7 mouse cellular contexts compared by ENCODE assay signal in genomic region chr3:28170911-28171618, GRCm38 (mm10).
DNase-seq lines count a peak whose midpoint lies in the region; ATAC-seq and TF ChIP-seq lines count a peak whose summit lies in the region.

No protein-coding gene starts in this region.

- H3K4me1 ChIP-seq in E14TG2a.4 (replicated peaks; ENCODE audit: low read depth, low read length): peaks cover 20% of the 10 kb centered on the region
- H3K4me1 ChIP-seq in hindbrain, embryonic 12.5 days: peaks cover 16% of the 10 kb centered on the region
- peaks cover 4% of the 10 kb centered on the region; the same call in 1 of the 2 replicates for H3K4me1 ChIP-seq in liver, embryonic 11.5 days (replicated peaks; ENCODE audit: control insufficient read depth, insufficient read depth, low read length)

- 42% methylated on average over 17 of the region's 17 CpGs for WGBS in hindbrain, embryonic 12.5 days
- 44% methylated on average over 17 of the region's 17 CpGs for WGBS in liver, embryonic 11.5 days

- no peak overlapping the region for H3K27ac ChIP-seq in hindbrain, embryonic 12.5 days
- no peak overlapping the region for H3K27ac ChIP-seq in liver, embryonic 11.5 days (ENCODE audit: low read depth, low read length)

- DNase-seq in R1 (ENCODE audit: low read depth, low spot score): peak; percentile 22
- DNase-seq in embryo, embryonic 10.5 days (ENCODE audit: low spot score): peak; percentile 51
- DNase-seq in liver, embryonic 11.5 days (ENCODE audit: low spot score): peak; percentile 57
- DNase-seq in natural killer cell, adult 2 months (ENCODE audit: low spot score in 2 of 2): peak; percentile 69 to 76
- DNase-seq in thymus, postnatal 25 days: peak; percentile 79

- H3K9me3 ChIP-seq in E14TG2a.4 (ENCODE audit: low read length): peaks cover 8% of the 10 kb centered on the region
- H3K9me3 ChIP-seq in hindbrain, embryonic 12.5 days (replicated peaks): no peaks in the 10 kb centered on the region
- no peaks in the 10 kb centered on the region for H3K9me3 ChIP-seq in liver, embryonic 11.5 days (ENCODE audit: control insufficient read depth, low read length)

- no peak overlapping the region for H3K4me3 ChIP-seq in E14TG2a.4 (replicated peaks; ENCODE audit: low read length)
- no peak overlapping the region for H3K4me3 ChIP-seq in hindbrain, embryonic 12.5 days
- no peak overlapping the region for H3K4me3 ChIP-seq in liver, embryonic 11.5 days (ENCODE audit: low read depth, low read length)

- H3K27me3 ChIP-seq in E14TG2a.4 (ENCODE audit: insufficient read depth, low read length): 0 out of 2 replicates have a peak, but pooled peaks cover 2% of the 10 kb centered on the region
- 0 out of 2 replicates have a peak, but pooled peaks cover 4% of the 10 kb centered on the region for H3K27me3 ChIP-seq in hindbrain, embryonic 12.5 days
- H3K27me3 ChIP-seq in liver, embryonic 11.5 days (replicated peaks; ENCODE audit: control insufficient read depth, insufficient read depth, low read length): no peaks in the 10 kb centered on the region

- H3K9ac ChIP-seq in hindbrain, embryonic 12.5 days: no peak overlapping the region
- no peak overlapping the region for H3K9ac ChIP-seq in liver, embryonic 11.5 days (ENCODE audit: low read depth, low read length)

- H3K36me3 ChIP-seq in E14TG2a.4 (ENCODE audit: insufficient read depth, low read length): no peaks in the 10 kb centered on the region
- no peaks in the 10 kb centered on the region for H3K36me3 ChIP-seq in hindbrain, embryonic 12.5 days
- no peaks in the 10 kb centered on the region for H3K36me3 ChIP-seq in liver, embryonic 11.5 days (ENCODE audit: control insufficient read depth, insufficient read depth, low read length)

- peak; percentile 24; the same call in 1 of the 2 replicates for TF ChIP-seq CTCF in E14TG2a.4 (conservative IDR thresholded peaks at IDR 0.05; ENCODE audit: low read length)

- ATAC-seq in hindbrain, embryonic 12.5 days (ENCODE audit: low FRiP score): no peak
- peak; percentile 68 for ATAC-seq in liver, embryonic 11.5 days (replicated peaks; ENCODE audit: low FRiP score)

- 0 out of 2 replicates have a peak overlapping the region, but pooled peaks have one; percentile 4 for H3K4me2 ChIP-seq in hindbrain, embryonic 12.5 days (replicated peaks)
- peak overlapping the region; percentile 55 for H3K4me2 ChIP-seq in liver, embryonic 11.5 days

Comparison
In these comparisons a context has a peak if more than half of its experiments do, and no peak if none do; other contexts are left out.
1. DNase-seq: peak in every context shown above with its lines; median percentile 79 in thymus, postnatal 25 days; 72 in natural killer cell, adult 2 months; 57 in liver, embryonic 11.5 days; 51 in embryo, embryonic 10.5 days; 22 in R1.